Mouse (Mus musculus): ENCODE measurements around the gene Ube2m. TPM values are rescaled to one million over a fixed set of nuclear protein-coding genes. Genes with fewer than 3 reads are reported as not detected.

Gene Ube2m
- total RNA-seq, 2 experiments from 2014 or later = 210 to 252 TPM

DNA sequence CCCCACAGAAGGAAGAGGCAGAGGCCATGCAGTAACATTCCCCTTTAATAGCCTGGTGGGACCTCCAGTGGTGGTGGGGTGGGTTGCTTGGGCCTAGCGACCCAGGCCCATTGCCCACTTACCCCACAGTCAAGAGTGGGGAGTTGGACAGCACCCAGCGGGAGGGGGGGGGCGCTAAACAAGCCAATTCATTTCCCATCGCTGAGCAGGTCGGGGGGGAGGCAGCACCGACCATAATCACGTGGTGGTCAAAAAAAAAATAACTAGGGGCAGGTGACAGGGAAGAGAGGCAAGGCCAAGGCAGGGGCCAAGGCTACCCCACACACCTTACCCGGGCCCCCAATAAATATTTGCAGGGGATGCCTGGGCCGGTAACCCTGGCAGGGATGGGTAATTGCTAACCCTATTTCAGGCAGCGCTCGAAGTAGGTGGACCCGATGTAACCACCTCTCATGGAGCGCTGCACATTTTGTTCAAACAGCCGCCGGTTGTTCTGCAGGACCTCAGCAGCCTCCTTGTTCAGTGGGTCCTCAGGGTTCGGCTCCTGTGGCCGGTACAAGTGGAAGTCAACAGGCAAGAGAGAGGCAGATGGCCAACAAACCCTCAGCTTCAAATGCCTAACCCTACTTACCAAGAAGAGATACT is 2.7 kb downstream of the Ube2m start:
- no peak for DNase-seq (ENCODE audit: low spot score in 2 of 2)
- intact Hi-C loops (cut with DNase I) = loop anchor here (10.0 kb wide), 1 partner anchor 221 kb away; the partner anchor contains the start of gene Zfp329

DNA sequence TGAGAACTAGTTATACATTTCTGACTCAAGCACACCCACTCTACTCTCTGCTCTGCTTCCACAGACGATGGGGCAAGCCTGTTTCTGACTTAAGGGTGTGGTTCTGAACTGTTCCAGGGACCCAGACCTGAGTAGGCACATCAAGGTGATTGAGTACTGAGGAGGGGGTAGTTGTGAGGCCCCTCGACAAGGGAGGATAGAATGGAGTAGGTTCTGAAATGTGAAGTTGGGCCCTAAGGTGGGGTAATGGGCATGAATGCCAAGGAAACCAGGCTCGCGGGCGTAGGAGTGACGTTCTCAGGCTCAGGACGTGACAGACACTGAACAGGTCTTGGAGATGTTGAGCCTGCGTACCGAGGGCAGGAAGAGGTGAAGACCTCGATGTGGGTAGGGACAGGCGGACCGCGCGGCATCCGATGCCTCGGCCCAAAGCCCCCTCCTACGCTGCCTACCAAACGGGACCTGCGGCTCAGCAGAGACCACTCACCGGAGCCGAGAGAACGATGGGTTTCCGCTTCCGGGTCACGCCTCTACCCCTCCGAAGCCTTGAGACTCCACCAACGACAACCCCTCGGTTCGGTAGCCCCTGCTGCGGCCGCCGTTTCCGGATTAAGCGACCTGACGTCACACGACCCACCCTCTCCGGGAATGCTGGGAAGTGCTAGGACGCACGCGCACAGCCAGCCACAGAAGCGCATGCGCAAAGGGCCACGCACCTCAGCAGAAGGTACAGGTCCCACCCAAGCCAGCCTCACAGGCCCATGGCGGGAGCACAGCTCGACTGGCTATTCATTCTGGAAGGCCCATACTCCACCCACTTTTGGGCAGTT is 3.7 kb downstream of the Ube2m start, which contains the start of gene Chmp2a:
Chmp2a (minus strand) TSS at position 660 of the 830 bp plus-strand sequence.
- peak; percentile 98 for DNase-seq (ENCODE audit: low spot score in 2 of 2)
- intact Hi-C loops (cut with DNase I) = loop anchor here (5.0 to 10.0 kb wide), 3 partner anchors 57 to 220 kb away; partner anchors contain the start of genes Rps5, Zfp329 and Zfp446

DNA sequence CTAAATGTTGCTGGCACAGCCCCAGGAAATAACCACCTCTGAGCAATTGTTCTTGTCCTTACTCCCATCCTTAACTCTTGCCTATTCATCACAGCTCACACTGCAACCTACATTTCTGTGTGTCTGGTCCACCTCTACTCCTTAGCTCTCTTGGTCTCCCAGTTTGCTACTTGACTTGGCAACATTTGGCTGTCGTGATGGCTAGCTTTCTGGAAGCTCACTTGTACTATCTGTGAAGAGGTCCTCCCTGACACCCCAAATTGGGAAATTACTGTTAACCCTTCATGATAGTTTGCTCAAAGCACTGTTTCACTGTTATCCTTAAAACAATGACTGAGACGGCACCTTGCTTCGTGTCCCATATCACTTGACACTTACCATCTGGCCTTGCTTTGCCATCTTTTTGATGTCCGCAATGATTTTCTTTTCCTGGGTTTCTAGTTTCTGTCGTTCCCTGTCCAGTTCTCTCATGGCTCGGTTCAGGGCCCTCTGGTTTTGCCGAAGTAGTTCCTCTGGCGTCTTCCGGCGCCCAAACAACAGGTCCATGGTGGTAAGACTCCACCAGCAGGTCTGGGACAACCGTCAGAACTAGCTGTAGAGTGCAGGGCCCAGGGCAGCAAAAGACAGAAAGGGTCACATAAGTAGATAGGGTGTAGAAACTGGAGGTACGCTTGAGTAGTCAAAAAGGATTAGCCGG is 4.5 kb downstream of the Ube2m start:
- DNase-seq (ENCODE audit: low spot score in 2 of 2) = no peak
- intact Hi-C loops (cut with DNase I) = loop anchor here (5.0 to 10.0 kb wide), 3 partner anchors 56 to 219 kb away; partner anchors contain the start of genes Rps5, Zfp329 and Zfp446

DNA sequence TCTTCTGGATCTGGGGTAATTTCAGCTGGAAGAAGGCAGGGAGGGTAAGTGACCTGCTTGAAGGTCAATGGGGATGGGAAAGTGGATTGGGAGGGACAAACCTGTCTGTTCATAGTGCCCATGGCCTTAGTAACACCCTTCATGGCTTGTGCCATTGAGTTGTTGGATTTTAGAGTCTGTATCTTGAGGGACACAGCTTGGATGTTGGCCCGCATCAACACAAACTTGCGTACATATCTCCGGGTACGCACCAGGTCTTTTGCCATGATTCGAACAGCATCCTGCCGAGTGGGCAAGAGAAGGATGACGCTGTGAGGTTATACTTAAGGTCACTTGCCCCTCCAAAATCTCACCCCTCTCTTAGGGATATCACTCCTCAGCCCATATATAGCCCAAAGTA is 5.5 kb downstream of the Ube2m start:
- DNase-seq (ENCODE audit: low spot score in 2 of 2) = no peak
- intact Hi-C loops (cut with DNase I) = loop anchor here (5.0 to 10.0 kb wide), 3 partner anchors 55 to 218 kb away; partner anchors contain the start of genes Rps5, Zfp329 and Zfp446

DNA sequence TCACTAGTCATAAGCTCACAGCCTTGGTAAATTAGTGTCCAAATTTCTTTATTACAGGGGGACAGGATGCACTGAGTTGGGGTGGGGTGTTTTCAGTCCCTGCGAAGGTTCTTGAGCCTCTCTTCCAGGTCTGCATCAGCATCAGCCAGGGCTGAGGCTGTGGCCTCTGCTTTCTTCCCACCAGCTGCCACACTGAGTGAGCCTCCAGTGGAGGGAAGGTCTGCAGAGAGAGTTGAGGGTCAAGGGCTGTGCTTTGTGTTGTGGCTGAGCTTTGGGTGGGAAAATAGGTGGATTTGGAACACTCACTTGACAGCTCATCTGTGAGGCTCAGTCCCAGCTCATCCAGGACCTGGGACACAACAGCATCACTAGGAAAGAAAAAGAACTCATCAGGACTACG is 6.1 kb downstream of the Ube2m start:
- DNase-seq (ENCODE audit: low spot score in 2 of 2) = no peak
- intact Hi-C loops (cut with DNase I) = loop anchor here (5.0 to 10.0 kb wide), 3 partner anchors 55 to 217 kb away; partner anchors contain the start of genes Rps5, Zfp329 and Zfp446

DNA sequence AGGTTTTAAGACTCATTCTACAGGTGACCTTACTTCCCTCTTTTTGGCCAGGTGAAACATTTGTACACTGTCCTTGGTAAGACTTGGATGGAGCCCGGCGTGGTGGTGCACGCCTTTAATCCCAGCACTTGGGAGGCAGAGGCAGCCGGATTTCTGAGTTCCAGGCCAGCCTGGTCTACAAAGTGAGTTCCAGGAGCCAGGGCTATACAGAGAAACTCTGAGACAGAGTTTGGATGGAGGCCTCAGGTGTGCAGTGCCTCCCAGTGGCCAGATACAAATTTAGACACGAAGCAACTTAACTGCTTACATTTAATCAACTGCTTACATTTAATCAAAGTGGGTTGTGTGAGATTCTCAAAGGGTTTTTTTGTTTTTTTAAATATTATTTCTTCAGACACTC is 7.0 kb downstream of the Ube2m start:
- DNase-seq (ENCODE audit: low spot score in 2 of 2) = no peak
- intact Hi-C loops (cut with DNase I) = loop anchor here (5.0 to 10.0 kb wide), 3 partner anchors 54 to 216 kb away; partner anchors contain the start of genes Rps5, Zfp329 and Zfp446

DNA sequence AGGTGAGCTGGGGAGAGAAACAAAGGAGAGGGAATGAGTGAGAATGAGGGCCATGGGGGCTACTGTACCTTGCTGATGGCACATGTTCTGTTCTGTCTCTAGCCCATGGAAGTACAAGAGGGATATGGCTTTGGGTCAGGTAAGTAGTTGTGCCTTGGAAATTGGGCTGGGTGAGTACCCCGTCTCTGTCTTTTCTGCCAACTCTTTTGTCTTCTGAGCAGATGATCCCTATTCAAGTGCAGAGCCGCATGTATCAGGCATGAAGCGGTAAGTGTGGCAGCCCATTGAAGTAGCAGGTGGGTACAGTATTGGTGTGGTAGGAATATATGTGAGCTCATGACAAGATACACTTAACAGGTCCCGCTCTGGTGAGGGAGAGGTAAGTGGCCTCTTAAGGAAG is 9.1 kb downstream of the Ube2m start:
- intact Hi-C loops (cut with DNase I) = no loop called here
- no peak for DNase-seq (ENCODE audit: low spot score in 2 of 2)

DNA sequence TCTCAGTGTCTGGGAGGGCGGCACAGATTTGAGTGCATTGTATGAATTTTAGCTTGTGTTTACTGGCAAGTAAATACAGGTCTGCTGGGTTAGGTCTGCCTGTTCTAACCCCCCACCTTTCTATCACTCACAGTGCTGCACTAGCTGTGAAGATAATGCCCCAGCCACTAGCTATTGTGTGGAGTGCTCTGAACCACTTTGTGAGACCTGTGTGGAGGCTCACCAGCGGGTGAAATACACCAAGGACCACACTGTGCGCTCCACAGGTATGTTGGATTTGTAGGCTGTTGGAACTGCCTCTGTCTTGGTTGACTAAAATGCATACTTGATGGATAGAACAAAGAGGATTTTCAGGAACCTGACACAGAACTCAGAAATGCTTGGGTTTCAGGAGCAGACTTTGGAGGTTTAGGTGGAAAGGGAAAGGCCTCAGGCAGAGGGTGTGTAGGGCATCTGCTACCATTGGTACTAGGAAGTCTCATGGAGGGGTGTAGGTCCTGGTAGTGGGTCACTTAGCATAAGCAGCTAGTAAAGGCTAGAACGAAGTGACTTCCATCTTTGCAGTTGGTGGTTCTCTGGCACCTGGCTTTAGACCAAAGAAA is 12.5 kb downstream of the Ube2m start:
- intact Hi-C loops (cut with DNase I) = no loop called here
- DNase-seq (ENCODE audit: low spot score in 2 of 2) = no peak

DNA sequence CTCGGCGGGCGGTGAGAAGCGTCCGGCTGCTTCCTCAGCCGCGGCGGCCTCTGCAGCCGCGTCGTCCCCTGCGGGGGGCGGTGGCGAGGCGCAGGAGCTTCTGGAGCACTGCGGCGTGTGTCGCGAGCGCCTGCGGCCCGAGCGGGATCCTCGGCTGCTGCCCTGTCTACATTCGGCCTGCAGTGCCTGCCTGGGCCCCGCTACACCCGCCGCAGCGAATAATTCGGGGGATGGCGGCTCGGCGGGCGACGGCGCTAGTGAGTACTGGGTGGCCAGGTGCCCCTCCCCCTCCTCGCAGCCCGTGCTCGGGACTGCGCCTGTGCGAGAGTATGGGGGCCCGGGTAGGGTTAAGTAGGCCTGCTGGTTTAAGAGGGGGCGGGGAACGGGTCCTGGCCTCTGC is 13.3 kb downstream of the Ube2m start:
- DNase-seq (ENCODE audit: low spot score in 2 of 2) = peak; percentile 82 to 83
- intact Hi-C loops (cut with DNase I) = no loop called here

DNA sequence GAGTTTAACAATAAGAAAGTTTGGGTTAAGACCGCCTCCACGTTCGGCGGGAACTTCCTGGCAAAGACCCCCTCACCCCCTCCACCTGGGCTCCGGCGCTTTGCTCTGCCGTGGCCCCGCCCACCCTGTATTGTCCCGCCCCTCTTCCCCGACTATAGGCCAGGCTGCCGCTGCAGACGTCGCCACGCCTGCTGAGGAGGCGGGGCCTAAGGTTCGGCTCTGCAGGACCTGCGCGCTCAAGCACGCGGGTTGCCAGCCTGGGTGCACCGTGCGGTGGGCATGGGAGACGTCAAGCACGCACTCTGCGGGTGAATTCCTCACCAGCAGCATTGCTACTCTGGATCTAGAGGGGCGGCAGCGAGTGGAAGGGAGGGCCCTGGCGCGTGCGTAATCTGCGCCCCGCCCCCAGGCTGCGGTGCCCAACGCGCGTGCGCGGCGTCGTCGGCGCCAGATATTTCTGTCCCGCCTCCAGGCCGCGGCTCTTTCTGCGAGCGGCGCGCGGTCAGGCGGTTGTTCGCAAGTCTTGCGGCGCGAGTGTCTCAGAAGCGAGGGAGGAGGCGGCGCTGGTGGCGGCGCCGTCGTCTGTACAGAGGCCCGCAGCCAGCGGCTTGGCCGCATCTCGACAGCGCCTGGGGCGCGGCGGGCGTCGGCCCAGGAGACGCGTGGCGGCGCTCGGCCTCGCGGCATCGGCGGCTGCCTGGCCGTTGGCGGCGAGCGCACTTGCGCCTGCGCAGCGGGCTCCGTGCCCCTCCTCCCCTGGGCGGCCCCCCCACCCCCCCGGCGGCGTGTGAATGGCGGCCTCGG is 13.9 kb downstream of the Ube2m start:
- intact Hi-C loops (cut with DNase I) = no loop called here
- DNase-seq (ENCODE audit: low spot score in 2 of 2) = peak; percentile 96 to 98

DNA sequence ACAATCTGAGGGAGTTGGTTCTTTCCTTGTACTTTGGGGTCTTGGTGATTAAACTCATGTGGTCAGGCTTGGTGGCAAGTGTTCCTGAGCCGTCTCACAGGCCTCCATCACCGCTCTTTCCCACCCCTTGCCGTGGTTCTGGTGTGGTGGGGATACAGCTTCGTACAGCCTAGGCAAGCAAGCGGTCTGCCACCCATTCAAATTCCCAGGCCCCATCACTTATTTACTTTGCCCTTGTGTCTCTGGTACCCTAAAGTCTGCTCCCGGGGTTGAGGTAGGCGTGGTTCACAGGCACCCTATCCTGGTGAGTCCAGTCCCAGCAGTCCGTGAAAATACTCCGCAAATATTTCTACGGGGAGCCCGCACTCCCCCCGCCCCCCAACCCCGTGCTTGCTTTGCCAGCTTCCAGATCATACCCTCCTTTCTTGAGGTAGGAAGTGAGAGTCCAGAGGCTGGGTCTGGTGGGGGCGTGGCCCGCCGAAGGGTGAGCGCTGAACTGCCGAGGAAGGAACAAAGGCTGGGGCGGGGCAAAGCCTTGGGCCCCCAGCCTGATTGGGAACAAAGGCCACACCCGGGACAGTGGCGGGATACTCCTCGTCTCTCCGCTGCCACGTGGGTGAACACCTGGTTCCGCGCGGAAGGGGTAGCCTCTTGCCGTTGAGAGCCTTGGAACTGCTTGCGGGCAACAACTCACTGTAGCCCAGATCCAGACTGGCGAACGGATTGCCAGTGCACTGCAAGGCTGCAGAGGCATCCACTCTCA is 15.1 kb downstream of the Ube2m start:
- DNase-seq (ENCODE audit: low spot score in 2 of 2) = no peak
- intact Hi-C loops (cut with DNase I) = no loop called here

DNA sequence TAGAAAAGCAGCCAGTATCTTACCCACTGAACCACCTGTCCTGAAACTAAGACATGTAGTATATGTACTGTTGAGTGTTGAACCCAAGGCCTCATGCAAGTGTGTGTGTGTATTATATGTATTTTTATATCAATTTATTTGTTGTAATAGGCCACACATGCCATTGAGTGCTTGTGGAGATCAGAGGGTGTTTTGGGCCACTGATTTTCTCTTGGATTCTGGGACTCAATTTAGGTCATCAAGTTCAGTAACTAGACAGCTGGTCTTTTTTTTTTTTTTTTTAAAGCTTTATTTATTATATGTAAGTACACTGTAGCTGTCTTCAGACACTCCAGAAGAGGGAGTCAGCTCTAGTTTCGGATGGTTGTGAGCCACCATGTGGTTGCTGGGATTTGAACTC is 22.9 kb downstream of the Ube2m start:
- intact Hi-C loops (cut with DNase I) = no loop called here

DNA sequence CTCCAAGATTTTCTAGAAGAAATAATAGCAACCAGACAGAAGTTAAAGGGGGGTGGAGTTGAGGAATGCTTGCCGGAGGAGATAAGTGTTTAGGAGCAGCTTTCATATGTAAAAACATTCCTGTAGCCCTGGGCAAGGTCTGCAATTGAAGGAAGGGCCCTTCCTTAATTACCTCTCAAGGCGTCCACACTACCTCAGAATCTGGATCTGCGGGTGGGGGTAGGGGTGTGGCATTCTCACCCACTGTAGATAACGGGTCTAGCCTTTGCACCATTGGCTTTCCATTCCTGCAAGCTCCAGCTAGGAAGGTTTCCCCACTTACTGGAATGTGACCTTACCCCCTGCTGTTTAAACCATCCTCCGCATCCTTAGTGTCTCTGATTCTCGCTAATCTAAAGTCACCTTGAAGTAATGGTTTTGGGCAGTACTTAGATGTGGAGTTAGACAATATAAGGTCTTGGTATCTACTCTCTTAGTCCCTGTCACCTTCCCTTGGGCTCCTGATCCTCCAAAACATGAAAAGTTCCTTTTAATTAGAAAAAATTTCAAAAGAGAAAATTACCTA is 23.7 kb downstream of the Ube2m start:
- intact Hi-C loops (cut with DNase I) = no loop called here
- no peak for DNase-seq (ENCODE audit: low spot score in 2 of 2)

More for the DNA sequence above, 22.9 kb downstream of the Ube2m start:
- DNase-seq (ENCODE audit: low spot score in 2 of 2) = no peak

DNA sequence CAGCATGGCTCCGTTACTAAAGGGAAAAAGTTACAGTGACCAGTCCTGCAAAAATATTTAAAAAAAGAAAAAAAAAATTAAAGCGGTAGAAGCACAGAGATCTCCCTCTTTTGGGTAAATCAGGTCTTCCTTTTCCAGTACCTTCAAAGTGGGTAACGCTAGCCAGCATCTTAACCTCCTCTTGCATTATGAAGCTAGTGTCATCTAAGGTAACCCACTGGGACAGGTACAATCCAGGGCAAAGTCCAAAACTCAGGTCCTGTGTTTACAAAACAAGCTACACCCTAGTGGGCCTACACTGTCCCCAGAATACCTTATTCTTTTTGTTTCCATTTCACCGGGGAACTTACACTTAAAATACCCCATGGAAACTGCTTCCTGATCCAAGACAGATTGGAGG is 24.4 kb downstream of the Ube2m start:
- intact Hi-C loops (cut with DNase I) = no loop called here
- DNase-seq (ENCODE audit: low spot score in 2 of 2) = no peak

DNA sequence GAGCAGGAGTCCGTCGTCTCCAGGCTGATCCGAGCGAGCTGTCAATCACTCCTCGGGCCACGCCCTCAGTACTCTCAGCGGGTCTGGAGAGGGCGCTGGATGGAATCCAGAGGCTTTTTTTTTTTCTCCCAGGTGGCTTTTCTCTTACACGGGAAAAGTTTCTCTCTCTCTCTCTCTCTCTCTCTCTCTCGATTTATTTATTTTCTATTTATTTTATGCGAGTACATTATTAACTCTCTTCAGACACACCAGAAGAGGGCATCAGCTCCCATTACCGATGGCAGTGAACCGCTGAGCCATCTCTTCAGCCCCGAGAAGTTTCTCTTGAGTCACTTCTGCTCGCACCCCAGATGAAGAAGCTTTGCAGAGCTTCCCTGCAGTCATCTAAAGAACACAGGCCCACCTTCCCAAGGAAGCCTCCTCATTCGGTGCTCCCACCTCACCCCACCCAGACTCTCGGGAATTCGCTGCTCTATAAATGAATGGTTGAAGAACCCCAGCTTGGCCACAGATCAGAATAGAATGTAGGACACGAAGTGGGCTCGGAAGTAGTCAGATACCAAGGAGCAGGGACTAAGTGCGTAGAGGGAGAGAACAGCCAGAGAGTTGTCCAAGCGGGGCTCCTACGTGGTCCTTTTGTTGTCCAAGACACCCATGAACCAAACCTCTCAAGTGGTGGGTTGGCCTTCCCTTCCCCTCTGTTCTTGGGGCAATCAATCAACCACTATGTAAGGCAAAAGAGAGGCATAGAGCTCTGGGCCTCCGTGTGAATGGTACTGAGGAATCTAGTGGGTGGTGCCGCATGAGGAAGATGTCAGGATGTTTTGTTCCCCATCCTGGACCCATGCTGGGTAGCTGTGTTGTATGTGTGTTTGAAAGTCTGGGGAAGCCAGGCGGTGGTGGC is 27.8 kb downstream of the Ube2m start, which contains the start of gene Zbtb45:
Zbtb45 (minus strand) TSS at position 30 of the 904 bp plus-strand sequence.
- intact Hi-C loops (cut with DNase I) = no loop called here
- DNase-seq (ENCODE audit: low spot score in 2 of 2) = no peak

DNA sequence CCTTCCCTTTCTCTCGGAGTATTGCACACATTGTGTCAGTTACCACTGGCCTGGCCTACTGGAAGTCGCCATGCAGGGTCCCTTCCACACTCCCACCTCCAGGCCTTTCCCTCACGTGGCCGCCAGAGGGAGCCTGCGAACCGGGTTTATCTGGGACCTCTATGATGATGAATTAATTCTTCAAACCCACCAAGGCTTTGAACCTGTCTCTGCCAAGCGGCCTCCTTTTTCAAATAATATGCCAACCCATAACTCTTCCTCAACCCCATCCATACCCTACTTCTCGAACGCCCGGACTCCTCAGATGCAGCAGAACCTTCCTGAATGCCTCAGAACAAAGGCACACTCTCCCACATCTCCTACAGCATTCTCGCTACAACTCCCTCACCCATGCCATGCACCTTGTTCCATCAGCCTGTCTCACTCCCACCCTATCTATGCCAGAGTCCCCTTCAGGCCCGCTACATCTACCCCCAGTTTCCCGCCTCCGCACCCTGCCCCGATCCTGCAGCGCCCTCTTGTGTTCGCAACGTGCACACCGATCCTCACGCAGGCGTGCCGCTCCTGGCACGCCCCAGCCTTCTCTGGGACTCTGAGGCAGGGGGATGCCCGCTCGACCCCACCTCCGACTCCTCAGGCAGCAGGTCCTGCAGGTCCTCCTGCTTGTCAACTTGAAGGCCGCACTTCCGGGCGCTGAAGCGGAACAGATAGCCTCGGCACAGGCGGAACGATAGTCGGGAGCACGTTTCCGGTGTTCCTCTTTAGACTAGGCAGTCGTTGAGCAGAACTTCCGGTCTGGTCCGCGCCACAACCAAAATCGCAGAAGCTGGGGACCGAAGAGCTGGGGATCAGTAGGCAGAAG is 28.7 kb downstream of the Ube2m start:
- intact Hi-C loops (cut with DNase I) = loop anchor here (5.0 kb wide), 1 partner anchor 38 kb away; no protein-coding TSS in a partner anchor
- DNase-seq (ENCODE audit: low spot score in 2 of 2) = peak; percentile 93 to 96

Data from left cerebral cortex, postnatal 36 days (tissue).